Mouse (Mus musculus): ENCODE results near the gene Adrb1.
A peak's percentile ranks its signal among the peaks of the same experiment; 100 is the strongest.

DNA sequence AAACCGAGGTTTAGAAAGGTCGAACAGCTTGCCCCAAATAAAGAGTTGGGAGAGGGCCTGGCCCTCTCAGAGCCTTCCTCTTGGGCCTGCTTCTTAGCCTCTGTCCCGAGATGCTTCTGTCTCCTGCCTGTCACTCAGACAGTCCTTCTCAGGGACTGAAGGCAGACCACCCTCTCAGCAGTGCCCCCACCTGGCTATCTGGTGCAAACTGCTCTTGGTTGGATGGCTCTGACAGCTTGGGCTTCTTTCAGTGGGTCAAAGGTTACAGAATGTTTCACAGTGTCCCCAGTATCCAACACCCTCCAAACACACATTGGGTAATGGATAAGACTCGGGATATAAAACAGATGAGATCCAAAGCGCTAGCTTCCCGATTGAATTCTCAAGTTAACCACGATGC, 23.1 kb downstream of the Adrb1 start:
- TF ChIP-seq POLR2A (IDR thresholded peaks at IDR 0.05; ENCODE audit: borderline replicate concordance, extremely low read depth, insufficient read depth, insufficient read length, poor library complexity, severe bottlenecking) (no peak), CTCF (IDR thresholded peaks at IDR 0.05; ENCODE audit: borderline replicate concordance, extremely low read depth, insufficient read depth, insufficient read length) (peak; percentile 31; the same call in 1 of the 2 replicates)

Data from brain, embryonic 14.5 days (tissue).